In the genomic region with DNA sequence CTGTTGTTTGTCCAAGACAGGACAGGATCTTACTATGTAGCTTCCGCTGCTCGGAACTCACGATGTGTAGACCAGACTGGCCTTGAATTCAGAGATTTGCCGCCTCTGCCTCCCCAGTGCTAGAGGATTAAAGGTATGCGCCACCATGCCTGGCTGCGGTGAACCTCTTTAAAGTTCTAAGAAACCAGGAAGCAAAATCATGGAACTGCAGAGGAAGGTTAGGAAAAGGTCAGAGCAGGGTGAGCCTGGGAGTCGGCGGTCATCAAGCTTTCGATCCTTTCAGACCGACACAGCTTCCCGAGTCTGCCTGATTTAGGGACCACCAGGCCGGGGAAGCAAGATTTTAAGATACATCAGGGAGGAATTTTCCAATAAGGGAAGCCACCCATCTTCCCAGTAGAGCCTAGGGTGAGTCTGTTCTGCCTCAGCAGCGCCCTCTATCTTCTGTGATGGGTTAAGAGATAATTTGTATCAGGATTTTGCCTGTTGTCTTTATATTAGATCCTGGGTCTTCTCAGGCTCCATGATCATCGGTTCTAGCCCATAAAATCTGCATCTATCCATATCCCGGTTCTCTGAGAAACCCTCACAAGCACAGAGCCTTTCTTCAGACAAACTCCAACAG, we compare ENCODE assay signal across 11 mouse cellular contexts. TPM values are rescaled to one million over a fixed set of nuclear protein-coding genes. Genes with fewer than 3 reads are reported as not detected.
DNase-seq lines count a peak whose midpoint lies in the region; ATAC-seq and TF ChIP-seq lines count a peak whose summit lies in the region.
"Had no signal": no experiment of that assay in that cellular context is flagged by ENCODE, and none has a peak within 500 bp of the region (broad histone marks: within the 10 kb centered on the region; RNA-seq: fewer than 3 reads in every experiment).

No protein-coding gene starts in this region.

- no peak for TF ChIP-seq POLR2A in ES-Bruce4 (IDR thresholded peaks at IDR 0.05; ENCODE audit: insufficient read depth, low read length)

- no peak for DNase-seq in heart, postnatal 25 days (ENCODE audit: low spot score)
- peak; percentile 40 for DNase-seq in embryo, embryonic 10.5 days (ENCODE audit: low spot score)
- no peak for DNase-seq in left cerebral cortex, postnatal 4 days
- DNase-seq in cerebellum, adult 9-10 months, result no peak
- no peak for DNase-seq in kidney, adult 9 months
- DNase-seq: cerebellum, adult 18-20 months; gastrocnemius, postnatal 10 days had no signal

- H3K9me3 ChIP-seq in heart, embryonic 13.5 days, result no peaks in the 10 kb centered on the region
- no peaks in the 10 kb centered on the region for H3K9me3 ChIP-seq in ES-Bruce4 (replicated peaks; ENCODE audit: control insufficient read depth, insufficient read depth, low read length, poor library complexity, severe bottlenecking)
- no peaks in the 10 kb centered on the region for H3K9me3 ChIP-seq in limb, embryonic 12.5 days

- H3K9ac ChIP-seq in heart, embryonic 13.5 days, result peak overlapping the region; percentile 5; the same call in 1 of the 2 replicates
- no peak overlapping the region for H3K9ac ChIP-seq in ES-Bruce4 (ENCODE audit: low read depth, poor library complexity, severe bottlenecking)
- no peak overlapping the region for H3K9ac ChIP-seq in limb, embryonic 12.5 days (replicated peaks)

- H3K4me2 ChIP-seq in heart, embryonic 13.5 days, result peak overlapping the region; percentile 60
- no peak overlapping the region for H3K4me2 ChIP-seq in limb, embryonic 12.5 days

- no peaks in the 10 kb centered on the region for H3K36me3 ChIP-seq in heart, embryonic 13.5 days
- H3K36me3 ChIP-seq in ES-Bruce4 (ENCODE audit: control insufficient read depth, insufficient read depth, low read length, poor library complexity, severe bottlenecking), result no peaks in the 10 kb centered on the region
- no peaks in the 10 kb centered on the region for H3K36me3 ChIP-seq in limb, embryonic 12.5 days

- WGBS in heart, embryonic 13.5 days, result 54% methylated on average over 15 of the region's 15 CpGs
- WGBS in limb, embryonic 12.5 days, result 49% methylated on average over 15 of the region's 15 CpGs

- peaks cover 28% of the 10 kb centered on the region for H3K4me1 ChIP-seq in heart, embryonic 13.5 days
- peaks cover 2% of the 10 kb centered on the region for H3K4me1 ChIP-seq in ES-Bruce4 (ENCODE audit: control insufficient read depth, insufficient read depth, low read length)
- H3K4me1 ChIP-seq in limb, embryonic 12.5 days (replicated peaks), result peaks cover 15% of the 10 kb centered on the region

- TF ChIP-seq EP300 in ES-Bruce4 (IDR thresholded peaks at IDR 0.05; ENCODE audit: insufficient read depth, low read depth, low read length), result no peak

- TF ChIP-seq CTCF in ES-Bruce4 (IDR thresholded peaks at IDR 0.05; ENCODE audit: low read depth, low read length), result peak; percentile 43

- 0 out of 2 replicates have a peak overlapping the region, but pooled peaks have one; percentile 21 for H3K4me3 ChIP-seq in heart, embryonic 13.5 days
- no peak overlapping the region for H3K4me3 ChIP-seq in ES-Bruce4 (ENCODE audit: low read depth, low read length)
- no peak overlapping the region for H3K4me3 ChIP-seq in limb, embryonic 12.5 days (replicated peaks)

- no peaks in the 10 kb centered on the region for H3K27me3 ChIP-seq in heart, embryonic 13.5 days (replicated peaks)
- no peaks in the 10 kb centered on the region for H3K27me3 ChIP-seq in ES-Bruce4 (ENCODE audit: control insufficient read depth, insufficient read depth, low read length, poor library complexity, severe bottlenecking)
- H3K27me3 ChIP-seq in limb, embryonic 12.5 days, result no peaks in the 10 kb centered on the region

- H3K27ac ChIP-seq in heart, embryonic 13.5 days (replicated peaks), result peak overlapping the region; percentile 81
- H3K27ac ChIP-seq in ES-Bruce4 (ENCODE audit: insufficient read depth, low read length), result no peak overlapping the region
- peak overlapping the region; percentile 66 for H3K27ac ChIP-seq in limb, embryonic 12.5 days

- intact Hi-C loops in heart, postnatal 25 days (cut with DNase I), result no loop called here
- intact Hi-C loops in left cerebral cortex, postnatal 4 days (cut with DNase I), result no loop called here

- ATAC-seq in heart, embryonic 13.5 days (ENCODE audit: extremely low read depth, insufficient number of reproducible peaks, low FRiP score, low TSS enrichment), result no peak
- ATAC-seq in limb, embryonic 12.5 days (ENCODE audit: insufficient number of reproducible peaks, insufficient read depth, low FRiP score, low TSS enrichment, low read depth), result no peak

RNA-seq across cellular contexts. Expression of a gene that starts 7.2 kb away (rescaled TPM):
- 30.6 and 36.1 TPM in 2 replicates for polyA plus RNA-seq in heart, embryonic 13.5 days (2015; fragmentation: Nextera tagmentation; extraction: Ambion mirVana)
- total RNA-seq in heart, postnatal 25 days (2021), result 10 to 100 TPM; 50.8 to 51.7 TPM
- polyA plus RNA-seq in ES-Bruce4 (2011; ENCODE audit: insufficient read depth, insufficient read length, low read depth, missing spikeins), result 40.5 and 48.2 TPM in 2 replicates
- polyA plus RNA-seq in limb, embryonic 12.5 days (2016; fragmentation: Nextera tagmentation; extraction: Ambion mirVana), result 72.6 and 74.4 TPM in 2 replicates
- total RNA-seq in left cerebral cortex, postnatal 4 days (2021), result 100 to 1,000 TPM; 585 to 625 TPM
- total RNA-seq: MEL had no signal
